Mouse (Mus musculus): ENCODE measurements around the gene Tlnrd1. TPM values are rescaled to one million over a fixed set of nuclear protein-coding genes. Genes with fewer than 3 reads are reported as not detected.

The Tlnrd1 gene
- total and polyA plus RNA-seq, 2 experiments from 2014 or later: 9.5 to 54.9 TPM

GRCm38 (mm10) chr7:83852381-83853380 lies 31.4 kb downstream of the Tlnrd1 start:
- DNase-seq (ENCODE audit: low spot score): peak; percentile 21

GRCm38 (mm10) chr7:83851569-83852380 lies 32.3 kb downstream of the Tlnrd1 start:
- Histone ChIP-seq H3K27me3 (ENCODE audit: insufficient read depth, low read length) (no peaks in the 10 kb centered on the region), H3K4me3 (ENCODE audit: low read depth, low read length) (no peak overlapping the region), H3K9me3 (ENCODE audit: low read length) (no peaks in the 10 kb centered on the region), H3K36me3 (ENCODE audit: insufficient read depth, low read length) (no peaks in the 10 kb centered on the region), H3K4me2 (ENCODE audit: low read depth, low read length, poor library complexity, severe bottlenecking) (no peak overlapping the region), H3K9ac (replicated peaks; ENCODE audit: low read length, poor library complexity, severe bottlenecking) (no peak overlapping the region), H3K4me1 (ENCODE audit: insufficient read depth, low read length) (no peaks in the 10 kb centered on the region), H3K27ac (ENCODE audit: low read depth, low read length) (no peak overlapping the region)
- peak; percentile 31; the same call in 1 of the 2 replicates for ATAC-seq (ENCODE audit: low FRiP score)
- WGBS: 48% methylated on average over 5 of the region's 5 CpGs
- no peak for TF ChIP-seq CTCF (IDR thresholded peaks at IDR 0.05)
- DNase-seq (ENCODE audit: low spot score): no peak

More at GRCm38 (mm10) chr7:83852381-83853380, 31.4 kb downstream of the Tlnrd1 start:
- TF ChIP-seq CTCF (IDR thresholded peaks at IDR 0.05): no peak
- peak; percentile 31; the same call in 1 of the 2 replicates for ATAC-seq (ENCODE audit: low FRiP score)
- H3K4me1 ChIP-seq (ENCODE audit: insufficient read depth, low read length): no peaks in the 10 kb centered on the region
- no peak overlapping the region for H3K27ac ChIP-seq (ENCODE audit: low read depth, low read length)
- 38% methylated on average over 5 of the region's 5 CpGs for WGBS
- no peaks in the 10 kb centered on the region for H3K27me3 ChIP-seq (ENCODE audit: insufficient read depth, low read length)
- no peaks in the 10 kb centered on the region for H3K9me3 ChIP-seq (ENCODE audit: low read length)
- no peak overlapping the region for H3K4me3 ChIP-seq (ENCODE audit: low read depth, low read length)
- H3K9ac ChIP-seq (replicated peaks; ENCODE audit: low read length, poor library complexity, severe bottlenecking): no peak overlapping the region
- no peak overlapping the region for H3K4me2 ChIP-seq (ENCODE audit: low read depth, low read length, poor library complexity, severe bottlenecking)
- H3K36me3 ChIP-seq (ENCODE audit: insufficient read depth, low read length): no peaks in the 10 kb centered on the region

DNA sequence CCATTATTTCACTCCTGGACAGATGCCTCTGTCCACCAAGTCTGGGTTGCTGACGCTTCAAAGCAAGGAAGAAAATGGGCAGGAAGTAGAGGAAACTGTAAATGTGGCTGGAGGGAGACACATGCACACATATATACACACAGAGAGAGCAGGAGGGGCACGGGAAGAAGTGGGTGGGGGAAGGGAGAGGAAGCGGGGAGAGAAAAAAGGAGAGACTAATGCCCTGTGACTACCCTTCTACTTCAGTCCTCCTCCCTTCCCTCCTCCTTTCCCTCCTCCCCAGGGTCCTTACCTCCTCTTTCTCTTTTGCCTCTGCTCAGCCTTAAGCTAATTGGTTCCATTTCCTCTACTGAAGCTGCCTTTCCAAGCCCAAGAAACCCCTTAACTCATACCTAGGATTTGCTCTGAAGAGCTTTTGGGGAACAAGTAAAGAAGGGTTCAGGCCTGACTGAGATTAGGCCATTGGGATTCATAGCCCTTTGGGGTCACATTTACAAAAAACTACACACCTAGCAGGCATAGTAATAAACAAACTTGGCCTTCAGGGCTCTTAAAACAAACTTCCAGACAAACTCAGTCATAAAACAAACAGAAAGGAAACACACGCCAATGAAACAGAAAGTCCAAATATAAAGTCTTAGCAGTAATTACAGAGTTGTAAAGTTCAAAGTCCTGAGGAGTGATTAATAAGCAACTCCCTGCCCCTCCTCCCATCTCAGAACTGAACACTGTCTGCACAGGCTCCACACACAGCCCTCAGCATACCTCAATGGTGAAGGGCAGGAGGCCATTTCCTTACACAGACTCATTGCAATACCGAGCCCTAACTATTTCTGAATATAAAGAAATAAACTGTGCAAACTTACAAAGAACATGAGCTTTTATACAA lies 36.7 kb downstream of the Tlnrd1 start:
- Histone ChIP-seq H3K27me3 (ENCODE audit: insufficient read depth, low read length) (no peaks in the 10 kb centered on the region), H3K9ac (replicated peaks; ENCODE audit: low read length, poor library complexity, severe bottlenecking) (no peak overlapping the region), H3K4me1 (ENCODE audit: insufficient read depth, low read length) (no peaks in the 10 kb centered on the region), H3K27ac (ENCODE audit: low read depth, low read length) (no peak overlapping the region), H3K4me2 (ENCODE audit: low read depth, low read length, poor library complexity, severe bottlenecking) (no peak overlapping the region), H3K9me3 (ENCODE audit: low read length) (no peaks in the 10 kb centered on the region), H3K36me3 (ENCODE audit: insufficient read depth, low read length) (no peaks in the 10 kb centered on the region), H3K4me3 (ENCODE audit: low read depth, low read length) (no peak overlapping the region)
- DNase-seq (ENCODE audit: low spot score) (no peak), ATAC-seq (ENCODE audit: low FRiP score) (no peak)
- no peak for TF ChIP-seq CTCF (IDR thresholded peaks at IDR 0.05)
- WGBS: 90% methylated on average over 5 of the region's 5 CpGs

DNA sequence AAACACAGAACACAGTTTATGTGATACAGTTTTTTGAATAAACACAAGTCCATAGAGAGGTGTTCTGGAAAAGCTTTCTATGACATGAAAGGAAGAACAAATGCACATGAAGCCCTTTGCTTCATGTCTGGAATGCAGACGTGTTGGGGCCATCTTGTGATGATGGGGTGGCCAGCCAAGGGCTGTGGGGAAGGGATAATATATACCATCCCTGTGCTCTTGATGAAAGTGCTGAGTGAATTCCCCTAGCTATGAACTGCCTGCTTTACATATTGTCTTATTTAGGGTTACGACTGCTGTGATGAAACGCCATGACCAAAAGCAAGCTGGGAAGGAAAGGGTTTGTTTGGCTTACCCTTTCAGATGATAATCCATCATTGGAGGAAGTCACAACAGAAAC lies 39.3 kb downstream of the Tlnrd1 start:
- Histone ChIP-seq H3K9me3 (ENCODE audit: low read length) (no peaks in the 10 kb centered on the region), H3K27me3 (ENCODE audit: insufficient read depth, low read length) (no peaks in the 10 kb centered on the region), H3K9ac (replicated peaks; ENCODE audit: low read length, poor library complexity, severe bottlenecking) (no peak overlapping the region), H3K4me3 (ENCODE audit: low read depth, low read length) (no peak overlapping the region), H3K4me2 (ENCODE audit: low read depth, low read length, poor library complexity, severe bottlenecking) (no peak overlapping the region), H3K36me3 (ENCODE audit: insufficient read depth, low read length) (no peaks in the 10 kb centered on the region), H3K4me1 (ENCODE audit: insufficient read depth, low read length) (no peaks in the 10 kb centered on the region), H3K27ac (ENCODE audit: low read depth, low read length) (no peak overlapping the region)
- 89% methylated on average over 3 of the region's 3 CpGs for WGBS
- no peak for TF ChIP-seq CTCF (IDR thresholded peaks at IDR 0.05)
- ATAC-seq (ENCODE audit: low FRiP score) (no peak), DNase-seq (ENCODE audit: low spot score) (no peak)

GRCm38 (mm10) chr7:83842486-83843259 lies 41.4 kb downstream of the Tlnrd1 start:
- DNase-seq (ENCODE audit: low spot score) (no peak), ATAC-seq (ENCODE audit: low FRiP score) (no peak)
- Histone ChIP-seq H3K27me3 (ENCODE audit: insufficient read depth, low read length) (no peaks in the 10 kb centered on the region), H3K4me1 (ENCODE audit: insufficient read depth, low read length) (no peaks in the 10 kb centered on the region), H3K9ac (replicated peaks; ENCODE audit: low read length, poor library complexity, severe bottlenecking) (no peak overlapping the region), H3K36me3 (ENCODE audit: insufficient read depth, low read length) (no peaks in the 10 kb centered on the region), H3K4me3 (ENCODE audit: low read depth, low read length) (no peak overlapping the region), H3K27ac (ENCODE audit: low read depth, low read length) (no peak overlapping the region), H3K4me2 (ENCODE audit: low read depth, low read length, poor library complexity, severe bottlenecking) (no peak overlapping the region), H3K9me3 (ENCODE audit: low read length) (no peaks in the 10 kb centered on the region)
- no peak for TF ChIP-seq CTCF (IDR thresholded peaks at IDR 0.05)
- 44% methylated on average over 6 of the region's 6 CpGs for WGBS
